Mouse (Mus musculus) CD8-positive naive resting alpha-beta T cell, adult 2 months (primary cell): ENCODE data around the gene Tenm4.

ENCODE experiments used
- DNase-seq, 2 experiments: peaks; one replicate each; pipeline ENCODE4 v3.0.0; 2022; ENCODE audit warnings: low read depth in 2 of 2, low spot score in 2 of 2

The Tenm4 gene

DNA sequence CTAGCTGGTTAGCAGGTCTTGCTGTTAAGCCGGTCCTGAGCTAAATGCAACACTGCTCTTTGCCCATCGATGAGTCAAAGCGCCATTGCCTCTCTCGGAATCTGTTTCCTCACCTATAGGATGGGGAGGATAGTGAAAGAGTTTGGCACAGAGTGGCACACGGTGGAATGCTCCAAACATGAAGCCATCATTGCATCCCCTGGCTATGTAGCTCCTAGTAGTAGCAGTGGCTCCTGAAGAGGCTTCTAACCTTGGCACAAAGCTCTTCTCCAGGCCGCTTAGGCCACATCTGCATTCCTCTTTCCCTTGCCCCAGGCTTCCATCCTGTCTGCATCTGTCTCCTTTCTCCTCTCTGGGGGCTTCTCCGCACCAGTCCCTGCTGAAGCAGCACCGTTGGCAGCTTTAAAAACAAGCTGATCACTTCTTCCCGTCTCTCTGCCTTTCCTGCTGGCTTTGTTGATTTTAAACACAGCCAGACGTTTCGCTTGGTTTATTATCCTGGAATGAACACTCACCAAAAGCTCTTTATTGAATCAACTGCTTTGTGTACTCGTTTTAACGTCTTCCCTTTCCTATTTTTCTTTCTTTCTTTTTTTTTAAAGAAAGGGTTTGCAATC is 626.8 kb downstream of the Tenm4 start:
- no peak for DNase-seq

DNA sequence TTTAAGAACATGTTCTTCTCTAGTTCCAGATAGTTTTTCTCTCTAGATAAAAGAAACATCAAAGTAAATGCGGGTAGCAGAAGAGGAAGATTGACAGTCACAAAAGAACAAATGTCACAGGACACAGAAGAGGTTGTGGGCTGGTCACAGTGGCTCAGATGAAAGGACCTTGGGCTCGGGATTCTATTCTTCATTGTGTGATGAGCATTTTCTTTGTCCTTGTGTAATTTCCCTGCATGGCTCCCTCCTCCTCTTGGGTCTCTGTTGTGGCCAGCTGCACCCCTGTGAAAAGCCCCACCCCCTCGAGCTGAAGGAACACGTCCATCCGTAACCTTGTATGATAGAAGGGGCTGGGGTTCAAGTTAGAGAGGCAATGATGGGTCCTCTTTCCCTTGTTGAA is 628.8 kb downstream of the Tenm4 start:
- no peak for DNase-seq

DNA sequence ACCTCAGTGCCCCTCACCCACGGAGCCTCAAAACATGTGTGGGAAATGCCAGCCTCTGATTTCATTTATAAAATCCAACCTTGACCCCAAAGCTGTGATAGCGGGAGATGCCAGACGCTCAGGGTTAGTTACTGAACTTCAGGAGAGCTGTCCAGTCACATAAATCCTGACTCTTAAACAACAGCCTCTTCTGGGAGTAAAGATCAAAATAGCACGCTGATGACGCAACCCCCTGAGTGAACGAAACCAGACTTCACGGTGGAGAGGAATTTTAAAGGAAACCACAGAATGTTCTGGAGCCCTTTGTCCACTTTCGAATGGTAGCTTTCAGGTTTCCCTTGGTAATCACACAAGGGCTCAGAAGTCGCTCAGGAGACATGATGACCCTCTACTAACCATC is 630.3 kb downstream of the Tenm4 start:
- DNase-seq, result no peak

DNA sequence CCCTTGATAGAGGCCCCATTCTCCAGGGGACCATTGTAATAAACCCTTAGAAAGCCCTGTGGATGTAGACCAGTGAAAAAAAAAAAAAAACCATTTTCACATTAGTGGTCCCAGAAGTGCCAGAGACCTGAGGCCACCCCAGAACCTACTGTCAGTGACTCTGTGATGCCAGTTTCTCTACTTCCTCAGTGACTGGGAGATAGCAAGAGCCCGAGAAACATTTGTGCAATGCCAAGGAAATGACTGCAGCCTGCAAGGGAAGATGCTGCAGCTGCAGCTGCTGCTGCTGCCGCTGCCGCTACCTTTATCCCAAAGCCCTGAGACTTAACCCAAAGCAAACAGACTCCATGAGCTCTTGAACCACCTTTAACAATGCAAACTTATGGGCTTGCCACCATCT is 631.2 kb downstream of the Tenm4 start:
- no peak for DNase-seq

DNA sequence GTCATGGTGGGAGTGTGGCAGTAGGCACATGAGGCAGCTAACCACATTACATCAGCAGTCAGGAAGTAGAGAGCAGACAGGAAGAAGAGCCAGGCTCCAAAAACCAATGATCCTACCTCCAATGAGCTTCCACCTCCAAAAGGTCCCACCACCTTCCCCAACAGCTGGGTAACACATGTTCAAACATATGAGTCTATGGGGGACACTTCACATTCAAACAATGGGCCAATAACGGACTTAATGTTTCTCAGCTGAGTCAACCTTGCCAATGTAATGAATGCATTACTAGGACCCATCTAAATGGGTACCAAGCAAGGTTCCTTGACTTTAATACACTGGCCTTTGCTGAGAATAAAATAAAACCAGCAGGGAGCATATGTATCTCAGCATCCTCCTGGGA is 635.5 kb downstream of the Tenm4 start:
- no peak for DNase-seq

DNA sequence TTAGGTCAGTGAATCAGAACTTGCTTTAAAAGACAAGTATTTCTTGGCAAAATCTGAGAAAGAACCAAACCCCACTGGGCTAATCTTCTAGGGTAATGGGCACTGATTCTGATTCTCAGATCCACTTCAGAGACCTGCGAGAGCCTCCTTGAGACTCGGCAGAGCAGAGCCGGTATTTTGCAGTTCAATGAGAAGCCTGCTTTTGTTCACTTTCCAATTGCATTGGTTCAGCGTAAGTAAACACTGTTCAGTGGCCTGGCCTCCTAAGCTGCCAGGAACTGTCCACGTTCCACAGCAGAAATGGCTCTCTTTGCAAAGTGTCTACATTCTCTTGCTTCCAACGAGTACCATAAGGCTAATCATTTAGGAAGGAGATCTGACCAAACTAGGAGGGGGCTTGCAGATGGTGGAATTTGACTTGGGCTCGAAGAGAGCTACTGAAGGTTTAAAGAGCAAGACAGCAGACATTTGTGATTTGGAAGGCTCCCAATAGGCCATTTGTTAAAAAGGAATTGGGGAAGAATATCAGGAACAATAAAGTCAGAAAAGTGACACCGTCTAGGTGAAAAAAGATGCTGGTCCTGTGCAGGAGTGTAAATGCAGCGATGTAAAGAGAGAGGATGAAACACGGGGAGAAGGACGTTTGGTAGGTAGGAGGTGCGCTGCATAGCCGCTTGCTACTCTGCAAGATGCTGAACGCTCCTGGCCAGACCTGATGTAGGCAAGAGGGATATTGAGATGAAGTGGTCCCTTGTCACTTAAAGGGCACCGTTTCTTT is 636.4 kb downstream of the Tenm4 start:
- DNase-seq, result no peak

DNA sequence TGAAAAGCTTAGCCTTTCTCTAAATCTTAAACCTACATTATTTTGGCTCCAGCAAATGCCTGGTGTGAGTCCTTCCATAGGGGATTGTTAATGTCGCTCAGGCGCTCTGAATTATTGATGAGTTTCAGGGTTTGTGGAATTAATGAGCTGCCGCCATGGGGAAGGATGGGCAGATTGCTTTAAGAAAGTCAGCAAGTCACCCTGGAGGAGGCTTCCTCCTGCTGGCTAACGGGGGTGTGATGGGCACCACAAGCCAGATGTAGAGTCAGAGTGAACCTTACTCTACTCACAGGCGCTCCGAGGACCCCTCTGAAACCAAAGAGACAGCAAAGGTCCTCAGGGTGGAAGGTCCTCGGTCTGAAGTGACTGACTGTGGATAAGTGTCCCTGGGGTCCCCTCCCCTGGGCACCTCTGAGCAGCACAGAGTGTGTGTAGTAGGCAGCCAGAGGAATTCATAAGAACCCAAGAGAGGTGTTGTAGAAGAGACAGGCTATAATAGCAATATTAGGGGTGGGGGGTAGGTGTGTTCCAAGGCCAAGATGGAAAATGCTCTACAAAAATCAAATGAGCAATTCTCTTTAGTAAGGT is 637.1 kb downstream of the Tenm4 start:
- no peak for DNase-seq

DNA sequence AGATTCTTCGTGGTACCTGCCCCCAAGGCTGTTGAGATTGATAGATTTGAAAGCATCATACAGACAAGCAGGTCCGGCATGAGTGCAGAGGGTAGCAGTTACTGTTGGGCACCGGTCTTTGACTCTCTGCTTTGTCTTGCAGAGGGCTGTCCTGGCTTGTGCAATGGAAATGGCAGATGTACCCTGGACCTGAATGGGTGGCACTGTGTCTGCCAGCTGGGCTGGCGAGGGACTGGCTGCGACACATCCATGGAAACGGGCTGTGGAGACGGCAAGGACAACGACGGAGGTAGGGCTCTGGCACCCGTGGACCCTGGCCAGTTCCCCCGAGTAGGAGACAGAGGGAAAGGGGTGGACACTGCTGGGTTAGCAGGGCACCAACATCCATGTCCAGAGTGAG is 640.6 kb downstream of the Tenm4 start:
- DNase-seq, result no peak

DNA sequence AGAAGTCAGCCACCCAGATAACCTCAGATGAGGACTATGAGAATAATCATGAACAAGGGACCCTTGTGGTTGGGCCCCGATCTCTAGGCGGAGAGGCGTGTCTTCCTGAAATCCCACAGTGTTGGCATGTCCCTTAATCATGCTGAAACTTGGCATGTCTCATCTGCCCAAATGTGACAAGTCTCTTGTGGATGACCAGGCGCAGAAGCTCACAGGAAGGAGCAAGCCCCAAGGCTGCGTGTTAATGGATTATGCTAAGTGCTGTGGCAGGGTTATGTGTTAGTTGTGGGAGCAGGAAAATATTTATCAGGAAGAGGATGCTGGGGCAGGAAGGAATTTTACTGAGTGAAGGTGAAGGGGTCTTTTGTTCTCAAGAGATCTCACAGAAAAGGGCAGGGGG is 642.0 kb downstream of the Tenm4 start:
- DNase-seq, result no peak

DNA sequence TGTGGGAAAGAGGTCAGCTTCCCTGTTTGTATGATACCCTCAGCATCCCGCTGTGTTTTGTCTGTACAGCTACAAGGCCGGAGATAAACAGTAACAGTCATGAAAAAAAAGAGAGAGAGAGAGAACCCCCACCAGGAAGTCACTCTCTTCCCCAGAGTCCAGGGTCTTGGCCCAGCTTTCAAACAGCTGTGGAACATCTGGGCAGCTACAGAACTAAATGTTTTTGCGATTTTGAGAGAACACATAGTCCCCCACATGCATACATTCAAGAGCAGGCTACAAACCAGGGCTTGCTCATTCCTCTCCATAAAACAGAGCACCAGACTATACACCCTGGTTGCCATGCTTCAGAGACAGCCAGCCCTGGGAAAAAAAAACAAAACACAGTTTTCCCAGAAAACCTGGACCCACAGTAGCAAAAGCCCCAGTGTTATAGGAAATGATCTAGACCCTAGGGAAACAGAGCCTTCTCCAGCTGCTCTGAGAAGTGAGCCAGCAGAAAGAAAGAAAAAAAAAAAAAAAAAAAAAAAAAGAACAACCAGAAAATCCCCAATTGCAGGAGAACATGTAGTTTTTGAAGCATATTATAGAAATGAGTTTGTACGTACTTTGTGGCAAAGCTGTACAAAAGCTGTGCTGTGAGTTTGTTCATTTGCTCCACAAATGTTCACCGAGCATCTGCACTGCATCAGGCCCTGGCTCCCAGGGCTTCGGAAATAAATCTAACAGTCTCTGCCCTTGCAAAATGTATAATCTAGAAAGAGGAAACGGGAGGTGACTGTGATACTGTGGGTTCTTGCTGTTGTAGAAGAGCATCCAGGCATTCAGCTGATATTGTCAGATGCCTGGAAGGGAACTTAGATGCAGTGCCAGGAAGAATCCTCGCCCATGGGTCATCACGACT is 642.7 kb downstream of the Tenm4 start:
- no peak for DNase-seq

DNA sequence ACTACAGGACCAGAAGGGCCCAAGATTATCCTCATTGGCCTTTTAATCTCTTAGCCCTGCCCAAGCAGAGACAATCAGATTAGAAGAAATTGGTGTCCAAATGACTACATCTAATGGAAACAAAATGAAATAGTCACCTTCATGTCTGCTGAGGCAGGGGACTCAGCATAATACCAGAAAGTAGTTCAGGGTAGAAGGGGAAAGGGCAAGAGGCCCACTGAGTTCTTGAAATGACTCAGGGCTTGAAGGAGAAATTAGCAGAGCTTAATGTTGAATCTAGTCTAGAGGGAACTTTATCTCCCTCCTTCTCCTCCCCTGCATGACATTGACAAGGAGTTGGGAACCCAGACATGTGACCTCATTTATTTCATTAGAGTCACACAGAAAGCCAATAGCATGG is 643.5 kb downstream of the Tenm4 start:
- no peak for DNase-seq

DNA sequence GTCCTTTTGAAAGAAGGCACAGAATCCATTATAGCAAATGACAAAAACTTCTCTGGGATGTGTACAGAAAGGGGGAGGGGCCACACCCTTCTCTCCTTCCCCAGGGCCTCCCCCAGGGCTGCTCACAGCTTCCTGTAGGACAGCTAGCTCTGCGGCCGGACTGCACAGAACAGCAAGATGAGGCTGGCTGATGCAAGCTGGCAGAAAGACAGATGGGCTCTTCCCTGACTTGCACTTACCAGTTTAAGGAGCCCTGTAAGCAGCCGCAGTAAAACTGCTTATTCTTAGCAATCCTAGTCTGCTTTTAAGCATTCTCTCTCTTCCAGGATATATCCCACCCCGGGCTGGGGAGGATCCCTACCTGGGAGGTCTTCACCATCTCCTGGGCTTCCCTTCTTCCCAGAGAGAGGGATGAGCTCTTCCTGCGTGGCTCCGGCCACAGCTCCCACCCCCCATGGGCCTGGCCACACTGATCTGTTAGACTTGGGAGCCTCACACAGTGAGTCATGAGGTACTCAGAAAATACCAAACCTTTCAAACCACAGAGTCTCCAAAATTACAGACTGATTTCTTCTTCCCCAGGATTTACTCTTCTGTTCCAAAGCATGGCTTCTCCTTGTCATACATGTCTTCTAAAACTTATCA is 646.1 kb downstream of the Tenm4 start:
- DNase-seq, result no peak

DNA sequence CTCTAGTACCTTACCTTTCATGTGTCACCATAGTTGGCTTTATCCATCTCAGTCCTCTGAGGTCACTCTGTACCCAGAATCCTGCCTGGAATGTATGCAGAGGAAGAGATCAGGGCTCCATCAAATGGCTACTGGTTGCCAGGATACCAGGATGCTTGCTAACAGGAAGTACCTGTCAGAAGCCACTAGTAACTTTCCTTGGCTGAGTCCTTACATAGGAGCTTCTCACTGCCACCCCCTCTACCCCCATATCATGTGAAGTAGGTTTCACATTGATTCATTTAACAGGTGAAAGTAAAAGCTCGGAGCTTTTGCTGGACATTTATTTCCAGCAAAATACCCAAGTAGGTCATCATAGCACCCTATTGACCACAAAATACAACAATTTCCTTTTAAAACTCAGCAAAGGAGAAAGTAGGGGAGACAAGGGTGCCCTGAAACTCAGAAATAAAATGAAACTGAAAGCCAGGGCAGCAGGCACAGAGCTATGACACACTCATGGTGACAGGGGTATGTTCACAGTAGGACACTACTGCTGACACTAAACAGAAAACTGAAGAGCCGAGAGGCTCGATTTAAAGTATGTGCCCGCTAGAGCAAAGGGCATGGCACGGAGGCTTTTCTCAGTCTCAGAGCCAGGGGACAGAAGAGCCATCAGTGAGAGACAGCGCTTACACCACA is 647.3 kb downstream of the Tenm4 start:
- no peak for DNase-seq

DNA sequence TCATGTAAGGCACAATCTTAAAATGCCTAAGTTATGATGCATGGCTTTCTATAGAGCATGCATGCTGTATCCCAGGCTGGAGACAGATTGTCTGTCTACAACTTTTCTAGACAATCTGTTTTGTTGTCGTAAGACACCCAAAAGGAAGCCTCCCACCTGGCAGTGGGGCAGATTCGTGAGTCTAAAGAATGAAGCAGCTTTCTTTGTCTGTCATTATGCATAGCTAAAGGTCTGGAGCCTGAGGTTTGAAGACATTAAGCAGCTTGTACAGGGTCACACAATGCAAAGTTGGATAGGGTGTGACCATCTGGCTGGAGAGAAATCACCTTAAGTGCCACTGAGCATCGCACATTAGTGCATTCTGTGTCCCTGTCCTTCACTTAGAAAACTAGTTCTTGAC is 648.5 kb downstream of the Tenm4 start:
- no peak for DNase-seq

DNA sequence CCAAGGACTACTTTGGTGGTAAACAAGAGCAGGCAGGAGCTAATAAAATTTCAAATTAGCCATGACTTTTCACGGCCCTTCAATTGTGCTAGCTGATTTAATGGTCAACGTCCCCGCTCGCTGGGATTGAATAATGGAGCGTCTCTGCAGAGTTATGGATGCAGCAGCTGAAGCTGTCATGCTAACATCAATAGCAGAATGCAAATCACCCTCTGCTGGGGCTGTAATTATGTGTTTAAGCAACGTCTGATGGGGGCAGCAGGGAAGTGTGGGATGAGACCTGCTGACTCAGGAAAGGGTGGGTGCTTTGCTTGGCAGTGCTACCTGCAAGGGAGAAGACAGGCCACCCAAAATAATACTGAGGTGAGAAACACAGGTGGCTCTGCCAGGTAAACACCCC is 649.3 kb downstream of the Tenm4 start:
- no peak for DNase-seq

DNA sequence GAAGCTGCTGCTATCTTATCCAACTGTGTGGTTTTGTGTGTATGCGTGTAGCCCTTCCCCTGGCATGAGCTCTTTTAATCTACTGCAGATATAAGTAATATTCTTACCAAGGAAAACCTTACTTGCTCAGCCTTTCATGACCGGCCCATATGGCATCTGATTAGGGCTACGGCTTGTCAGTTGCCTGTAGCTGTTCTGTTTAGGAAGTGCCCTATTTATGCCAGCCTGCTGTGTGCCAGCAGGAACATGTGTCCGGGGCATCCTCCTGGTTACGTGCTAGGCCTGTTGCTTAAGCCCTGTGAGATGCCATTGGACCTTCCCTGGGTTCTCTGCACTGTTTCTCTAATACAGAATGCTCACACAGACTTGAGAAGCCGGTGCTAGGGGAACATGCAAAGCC is 655.1 kb downstream of the Tenm4 start:
- no peak for DNase-seq

DNA sequence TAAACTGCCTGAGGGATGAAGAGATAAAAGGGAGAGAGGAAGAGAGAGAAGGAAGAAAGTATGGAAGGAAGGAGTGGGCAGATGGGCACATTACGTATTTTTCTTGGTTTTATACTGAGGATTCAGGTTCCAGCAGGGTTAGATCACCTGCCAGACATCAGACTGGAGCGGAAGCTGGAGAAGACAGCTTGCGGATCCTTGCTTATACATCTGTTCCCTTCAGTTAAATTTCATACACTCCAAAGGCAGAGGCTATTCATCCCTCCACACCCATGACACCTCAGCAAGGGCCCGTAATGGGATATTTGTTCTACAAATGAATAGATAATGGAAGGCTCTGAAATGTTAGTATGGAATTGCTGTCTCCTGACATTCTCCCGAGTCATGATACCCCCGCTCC is 655.6 kb downstream of the Tenm4 start:
- no peak for DNase-seq

DNA sequence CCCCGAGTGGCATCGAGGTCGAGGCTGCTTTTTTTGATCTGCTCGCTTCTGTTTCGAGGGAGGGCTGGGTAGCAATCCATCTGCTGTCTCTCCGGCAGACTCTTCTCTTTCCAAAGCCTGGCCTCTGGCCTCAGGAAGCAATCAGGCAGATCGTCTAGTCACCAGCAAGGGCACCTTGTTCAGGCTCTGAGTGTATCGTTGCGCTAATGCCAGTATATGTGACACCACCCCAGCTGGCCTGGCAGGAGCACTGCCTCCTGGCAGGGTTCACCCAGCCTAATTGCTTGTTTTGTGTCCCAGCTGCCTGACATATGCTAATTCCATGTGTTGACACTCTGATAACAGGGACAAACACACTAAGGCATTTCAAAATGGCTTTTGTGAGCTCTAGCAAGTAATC is 661.5 kb downstream of the Tenm4 start:
- no peak for DNase-seq

DNA sequence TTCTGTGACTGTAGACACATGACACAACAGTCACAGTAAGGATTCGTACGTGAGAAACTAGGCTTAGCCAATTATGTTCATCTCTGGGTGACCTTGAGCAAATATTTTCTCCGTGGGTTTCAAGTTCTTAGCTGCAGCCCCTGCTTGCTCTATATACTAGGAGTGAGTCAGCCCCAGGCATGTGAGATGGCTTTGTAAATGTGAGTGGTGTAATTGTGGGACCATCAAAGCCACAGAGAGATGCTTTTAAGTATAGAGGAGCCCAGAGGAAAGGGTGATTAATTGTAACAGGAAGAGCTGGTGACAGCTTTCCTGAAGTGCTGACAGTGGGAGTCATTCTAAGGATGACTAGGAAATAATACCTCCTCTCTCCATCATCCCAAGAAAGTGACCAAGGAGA is 662.0 kb downstream of the Tenm4 start:
- no peak for DNase-seq

DNA sequence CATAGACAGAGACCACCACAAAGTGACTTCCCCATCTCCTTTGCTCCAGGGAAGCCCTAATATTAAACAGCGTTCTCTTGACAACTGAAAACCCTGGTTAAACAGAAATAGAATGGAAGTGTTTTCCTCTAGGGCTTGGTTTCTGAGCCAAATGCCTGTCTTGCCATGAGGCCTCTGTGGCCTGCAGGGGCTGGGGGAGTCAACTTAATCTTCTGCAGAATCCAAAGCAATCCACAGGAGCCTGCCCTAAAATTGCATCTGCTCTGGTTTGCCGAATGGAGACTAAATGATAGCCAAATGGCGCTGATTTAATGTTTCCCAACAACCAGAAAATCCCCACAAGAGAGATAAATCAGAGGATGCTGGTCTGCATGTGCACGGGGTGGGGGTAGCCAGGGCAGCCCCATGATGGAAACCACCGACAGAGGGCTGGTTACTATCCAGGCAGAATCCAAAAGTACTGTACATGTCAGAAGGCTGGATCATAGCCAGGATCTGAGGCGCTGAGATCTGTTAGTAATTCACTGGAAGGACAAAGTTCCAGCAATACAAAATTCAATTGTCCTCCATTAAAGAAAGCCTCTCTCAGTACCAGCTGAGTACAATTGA is 663.7 kb downstream of the Tenm4 start:
- no peak for DNase-seq
